Mouse (Mus musculus): ENCODE measurements around the gene Pax5. TPM values are rescaled to one million over a fixed set of nuclear protein-coding genes. Genes with fewer than 3 reads are reported as not detected.
A peak's percentile ranks its signal among the peaks of the same experiment; 100 is the strongest.

Pax5 gene
- polyA plus RNA-seq, 1 experiment from 2014 or later: 0.08 TPM

GRCm38 (mm10) chr4:44710701-44711097 is 412 bp upstream of the Pax5 start:
- Histone ChIP-seq H3K4me3 (ENCODE audit: low read depth, low read length) (0 out of 2 replicates have a peak overlapping the region, but pooled peaks have one; percentile 11), H3K27me3 (replicated peaks; ENCODE audit: control insufficient read depth, insufficient read depth, low read length) (peaks cover 98% of the 10 kb centered on the region), H3K4me1 (ENCODE audit: control insufficient read depth, insufficient read depth, low read length) (0 out of 2 replicates have a peak, but pooled peaks cover 3% of the 10 kb centered on the region), H3K9me3 (ENCODE audit: control insufficient read depth, low read length) (no peaks in the 10 kb centered on the region), H3K9ac (ENCODE audit: low read depth, low read length) (no peak overlapping the region), H3K36me3 (ENCODE audit: control insufficient read depth, insufficient read depth, low read length) (no peaks in the 10 kb centered on the region), H3K27ac (replicated peaks; ENCODE audit: low read depth, low read length) (no peak overlapping the region), H3K4me2 (ENCODE audit: low read depth, low read length) (no peak overlapping the region)
- ATAC-seq (ENCODE audit: low read depth) (no peak), DNase-seq (ENCODE audit: low spot score) (no peak)
- WGBS: under 1% methylated on average over 30 of the region's 30 CpGs

- H3K4me1 ChIP-seq (ENCODE audit: control insufficient read depth, insufficient read depth, low read length): 0 out of 2 replicates have a peak, but pooled peaks cover 5% of the 10 kb centered on the region
- peaks cover 98% of the 10 kb centered on the region for H3K27me3 ChIP-seq (replicated peaks; ENCODE audit: control insufficient read depth, insufficient read depth, low read length)
- H3K4me3 ChIP-seq (ENCODE audit: low read depth, low read length): no peak overlapping the region
- no peaks in the 10 kb centered on the region for H3K36me3 ChIP-seq (ENCODE audit: control insufficient read depth, insufficient read depth, low read length)
- no peak for DNase-seq (ENCODE audit: low spot score)
- no peak overlapping the region for H3K4me2 ChIP-seq (ENCODE audit: low read depth, low read length)
- no peaks in the 10 kb centered on the region for H3K9me3 ChIP-seq (ENCODE audit: control insufficient read depth, low read length)
- no peak overlapping the region for H3K9ac ChIP-seq (ENCODE audit: low read depth, low read length)
- no peak overlapping the region for H3K27ac ChIP-seq (replicated peaks; ENCODE audit: low read depth, low read length)
- ATAC-seq (ENCODE audit: low read depth): no peak
These were observed 1.1 kb downstream of the Pax5 start for GRCm38 (mm10) chr4:44709091-44709695.

GRCm38 (mm10) chr4:44708311-44708710 is 2.0 kb downstream of the Pax5 start:
- DNase-seq (ENCODE audit: low spot score) (no peak), ATAC-seq (ENCODE audit: low read depth) (no peak)
- Histone ChIP-seq H3K4me1 (ENCODE audit: control insufficient read depth, insufficient read depth, low read length) (peaks cover 11% of the 10 kb centered on the region; the same call in 1 of the 2 replicates), H3K4me2 (ENCODE audit: low read depth, low read length) (no peak overlapping the region), H3K36me3 (ENCODE audit: control insufficient read depth, insufficient read depth, low read length) (no peaks in the 10 kb centered on the region), H3K4me3 (ENCODE audit: low read depth, low read length) (no peak overlapping the region), H3K9ac (ENCODE audit: low read depth, low read length) (no peak overlapping the region), H3K27me3 (replicated peaks; ENCODE audit: control insufficient read depth, insufficient read depth, low read length) (peaks cover 98% of the 10 kb centered on the region), H3K9me3 (ENCODE audit: control insufficient read depth, low read length) (no peaks in the 10 kb centered on the region), H3K27ac (replicated peaks; ENCODE audit: low read depth, low read length) (no peak overlapping the region)
- 48% methylated on average over 8 of the region's 8 CpGs for WGBS

- 35% methylated on average over 1 of the region's 1 CpGs for WGBS
- Histone ChIP-seq H3K9ac (ENCODE audit: low read depth, low read length) (no peak overlapping the region), H3K9me3 (ENCODE audit: control insufficient read depth, low read length) (no peaks in the 10 kb centered on the region), H3K27me3 (replicated peaks; ENCODE audit: control insufficient read depth, insufficient read depth, low read length) (peaks cover 99% of the 10 kb centered on the region), H3K4me1 (ENCODE audit: control insufficient read depth, insufficient read depth, low read length) (peaks cover 8% of the 10 kb centered on the region; the same call in 1 of the 2 replicates), H3K36me3 (ENCODE audit: control insufficient read depth, insufficient read depth, low read length) (no peaks in the 10 kb centered on the region), H3K4me2 (ENCODE audit: low read depth, low read length) (no peak overlapping the region), H3K4me3 (ENCODE audit: low read depth, low read length) (no peak overlapping the region), H3K27ac (replicated peaks; ENCODE audit: low read depth, low read length) (no peak overlapping the region)
- ATAC-seq (ENCODE audit: low read depth): no peak
- DNase-seq (ENCODE audit: low spot score): no peak
These were observed 3.4 kb downstream of the Pax5 start for GRCm38 (mm10) chr4:44706865-44707264.

GRCm38 (mm10) chr4:44705967-44706366 is 4.3 kb downstream of the Pax5 start:
- Histone ChIP-seq H3K4me1 (ENCODE audit: control insufficient read depth, insufficient read depth, low read length) (peaks cover 8% of the 10 kb centered on the region; the same call in 1 of the 2 replicates), H3K9ac (ENCODE audit: low read depth, low read length) (no peak overlapping the region), H3K4me3 (ENCODE audit: low read depth, low read length) (no peak overlapping the region), H3K9me3 (ENCODE audit: control insufficient read depth, low read length) (no peaks in the 10 kb centered on the region), H3K4me2 (ENCODE audit: low read depth, low read length) (no peak overlapping the region), H3K27me3 (replicated peaks; ENCODE audit: control insufficient read depth, insufficient read depth, low read length) (peaks cover 99% of the 10 kb centered on the region), H3K36me3 (ENCODE audit: control insufficient read depth, insufficient read depth, low read length) (no peaks in the 10 kb centered on the region), H3K27ac (replicated peaks; ENCODE audit: low read depth, low read length) (no peak overlapping the region)
- no peak for DNase-seq (ENCODE audit: low spot score)
- WGBS: 6% methylated on average over 7 of the region's 7 CpGs
- no peak for ATAC-seq (ENCODE audit: low read depth)

- Histone ChIP-seq H3K4me3 (ENCODE audit: low read depth, low read length) (no peak overlapping the region), H3K4me1 (ENCODE audit: control insufficient read depth, insufficient read depth, low read length) (peaks cover 8% of the 10 kb centered on the region; the same call in 1 of the 2 replicates), H3K4me2 (ENCODE audit: low read depth, low read length) (no peak overlapping the region), H3K9ac (ENCODE audit: low read depth, low read length) (no peak overlapping the region), H3K9me3 (ENCODE audit: control insufficient read depth, low read length) (no peaks in the 10 kb centered on the region), H3K27ac (replicated peaks; ENCODE audit: low read depth, low read length) (no peak overlapping the region), H3K27me3 (replicated peaks; ENCODE audit: control insufficient read depth, insufficient read depth, low read length) (peaks cover 99% of the 10 kb centered on the region), H3K36me3 (ENCODE audit: control insufficient read depth, insufficient read depth, low read length) (no peaks in the 10 kb centered on the region)
- ATAC-seq (ENCODE audit: low read depth): no peak
- no peak for DNase-seq (ENCODE audit: low spot score)
- 9% methylated on average over 3 of the region's 3 CpGs for WGBS
These were observed 5.1 kb downstream of the Pax5 start for GRCm38 (mm10) chr4:44705151-44705550.

GRCm38 (mm10) chr4:44704369-44704745 is 5.9 kb downstream of the Pax5 start:
- Histone ChIP-seq H3K36me3 (ENCODE audit: control insufficient read depth, insufficient read depth, low read length) (no peaks in the 10 kb centered on the region), H3K4me3 (ENCODE audit: low read depth, low read length) (peak overlapping the region; percentile 40), H3K9me3 (ENCODE audit: control insufficient read depth, low read length) (no peaks in the 10 kb centered on the region), H3K9ac (ENCODE audit: low read depth, low read length) (no peak overlapping the region), H3K4me2 (ENCODE audit: low read depth, low read length) (peak overlapping the region; percentile 73), H3K27ac (replicated peaks; ENCODE audit: low read depth, low read length) (no peak overlapping the region), H3K4me1 (ENCODE audit: control insufficient read depth, insufficient read depth, low read length) (peaks cover 8% of the 10 kb centered on the region; the same call in 1 of the 2 replicates), H3K27me3 (replicated peaks; ENCODE audit: control insufficient read depth, insufficient read depth, low read length) (peaks cover 99% of the 10 kb centered on the region)
- WGBS: 0% methylated on average over 11 of the region's 38 CpGs
- DNase-seq (ENCODE audit: low spot score) (peak; percentile 97), ATAC-seq (ENCODE audit: low read depth) (peak; percentile 99)

GRCm38 (mm10) chr4:44703686-44704368 is 6.5 kb downstream of the Pax5 start:
- Histone ChIP-seq H3K27ac (replicated peaks; ENCODE audit: low read depth, low read length) (no peak overlapping the region), H3K4me3 (ENCODE audit: low read depth, low read length) (peak overlapping the region; percentile 40), H3K9ac (ENCODE audit: low read depth, low read length) (no peak overlapping the region), H3K4me2 (ENCODE audit: low read depth, low read length) (peak overlapping the region; percentile 73), H3K27me3 (replicated peaks; ENCODE audit: control insufficient read depth, insufficient read depth, low read length) (peaks cover 99% of the 10 kb centered on the region), H3K36me3 (ENCODE audit: control insufficient read depth, insufficient read depth, low read length) (no peaks in the 10 kb centered on the region), H3K4me1 (ENCODE audit: control insufficient read depth, insufficient read depth, low read length) (peaks cover 8% of the 10 kb centered on the region; the same call in 1 of the 2 replicates), H3K9me3 (ENCODE audit: control insufficient read depth, low read length) (no peaks in the 10 kb centered on the region)
- DNase-seq (ENCODE audit: low spot score) (no peak), ATAC-seq (ENCODE audit: low read depth) (no peak; the same call in 1 of the 2 replicates)
- WGBS: 2% methylated on average over 32 of the region's 66 CpGs
